Mouse (Mus musculus) forebrain, embryonic 10.5 days (tissue): Measurements from ENCODE around the gene Prss53. TPM values are rescaled to one million over a fixed set of nuclear protein-coding genes. Genes with fewer than 3 reads are reported as not detected.

ENCODE experiments used
- DNase-seq: peaks from one replicate; pipeline ENCODE4 v3.0.0-alpha.2; 2017; ENCODE audit warnings: low spot score; ENCODE audit errors: extremely low spot score
- H3K27ac ChIP-seq: fragments of 300-500 bp; sonication (generic); 2 replicates; pipeline ENCODE4 v1.5.1; 2016; ENCODE audit warnings: mild to moderate bottlenecking
- H3K27me3 ChIP-seq: fragments of 300-500 bp; sonication (generic); 2 replicates; pipeline ENCODE4 v1.6.1; 2016; ENCODE audit warnings: mild to moderate bottlenecking; ENCODE audit not compliant: poor library complexity, severe bottlenecking
- H3K36me3 ChIP-seq: fragments of 300-500 bp; sonication (generic); replicated peaks from 2 replicates; pipeline ENCODE4 v1.6.1; 2016; ENCODE audit warnings: mild to moderate bottlenecking, moderate library complexity
- H3K4me1 ChIP-seq: fragments of 300-500 bp; sonication (generic); 2 replicates; pipeline ENCODE4 v1.6.1; 2016
- H3K4me3 ChIP-seq: fragments of 300-500 bp; sonication (generic); 2 replicates; pipeline ENCODE4 v1.5.1; 2016; ENCODE audit warnings: mild to moderate bottlenecking, moderate library complexity
- H3K9me3 ChIP-seq: fragments of 300-500 bp; sonication (generic); 2 replicates; pipeline ENCODE4 v1.6.1; 2016; ENCODE audit warnings: mild to moderate bottlenecking, moderate library complexity
- WGBS: fragments of 180-500 bp; shearing (Covaris S2); methylation state at CpG from one replicate; pipeline ENCODE4 v1.1.7; 2016; 5-methylcytosine and 5-hydroxymethylcytosine counted together
- polyA plus RNA-seq: library from polyadenylated mRNA; unstranded; fragments of >200 nt; fragmentation: Nextera tagmentation; extraction: Ambion mirVana; gene quantifications from 2 replicates; pipeline ENCODE4 v1.2.1, GENCODE M21; 2016

Gene Prss53
- polyA plus RNA-seq, 1 experiment from 2014 or later = 0.32 TPM

DNA sequence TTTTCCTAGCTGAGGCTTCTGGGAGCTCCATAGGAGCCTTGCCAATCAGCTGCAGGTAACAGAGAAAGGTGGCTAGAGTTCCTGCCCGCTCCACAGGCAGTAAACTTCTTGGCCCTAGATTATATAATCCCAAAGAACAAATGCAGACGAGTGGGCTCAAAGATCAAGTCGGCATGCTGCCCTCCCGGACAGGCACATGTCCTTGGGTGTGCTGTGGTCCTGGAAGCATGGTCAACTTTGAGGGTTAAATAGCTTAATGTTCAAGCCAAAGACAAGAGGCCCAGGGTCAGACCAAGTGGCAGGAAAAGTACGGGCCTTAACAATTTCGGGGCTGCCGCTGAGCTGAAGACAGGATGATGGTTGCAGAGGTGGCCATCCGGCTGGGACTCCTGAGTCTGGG lies 35.3 kb upstream of the Prss53 start:
- peak overlapping the region; percentile 15; the same call in 1 of the 2 replicates for H3K27ac ChIP-seq
- WGBS = 90% methylated on average over 8 of the region's 8 CpGs

DNA sequence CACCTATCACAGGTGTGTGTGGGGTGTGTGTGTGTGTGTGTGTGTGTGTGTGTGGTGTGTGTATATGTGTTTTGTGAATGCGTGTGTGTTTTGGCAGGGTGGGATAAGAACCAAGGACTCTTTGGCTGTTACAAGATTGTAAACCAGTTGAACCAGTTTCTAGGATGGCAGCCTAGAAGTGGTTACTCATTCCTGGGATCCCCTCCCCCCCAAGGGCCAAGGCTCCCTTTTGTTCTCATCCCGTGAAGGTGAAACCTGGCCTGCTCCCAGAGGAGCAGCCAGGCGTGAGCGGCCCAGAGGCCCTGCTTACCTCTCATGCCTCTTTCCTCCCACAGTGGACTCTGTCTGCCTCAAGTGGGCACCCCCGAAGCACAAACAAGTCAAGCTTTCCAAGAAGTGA lies 34.5 kb upstream of the Prss53 start:
- H3K27ac ChIP-seq = 0 out of 2 replicates have a peak overlapping the region, but pooled peaks have one; percentile 15
- no peak overlapping the region for H3K4me3 ChIP-seq
- H3K27me3 ChIP-seq = peaks cover 26% of the 10 kb centered on the region
- no peak for DNase-seq
- 53% methylated on average over 5 of the region's 5 CpGs for WGBS
- H3K36me3 ChIP-seq = peaks cover 74% of the 10 kb centered on the region
- peaks cover 21% of the 10 kb centered on the region for H3K4me1 ChIP-seq
- H3K9me3 ChIP-seq = no peaks in the 10 kb centered on the region

More for the DNA sequence above, 35.3 kb upstream of the Prss53 start:
- Histone ChIP-seq H3K4me3 (no peak overlapping the region), H3K36me3 (peaks cover 66% of the 10 kb centered on the region), H3K9me3 (no peaks in the 10 kb centered on the region), H3K27me3 (peaks cover 32% of the 10 kb centered on the region), H3K4me1 (peaks cover 23% of the 10 kb centered on the region)
- no peak for DNase-seq

- H3K9me3 ChIP-seq = no peaks in the 10 kb centered on the region
- H3K27ac ChIP-seq = no peak overlapping the region
- peaks cover 85% of the 10 kb centered on the region for H3K36me3 ChIP-seq
- peaks cover 6% of the 10 kb centered on the region; the same call in 1 of the 2 replicates for H3K4me1 ChIP-seq
- DNase-seq = no peak
- WGBS = 87% methylated on average over 5 of the region's 5 CpGs
- H3K27me3 ChIP-seq = peaks cover 10% of the 10 kb centered on the region
- H3K4me3 ChIP-seq = no peak overlapping the region
Observed at GRCm38 (mm10) chr7:127923714-127924113, 32.9 kb upstream of the Prss53 start.

DNA sequence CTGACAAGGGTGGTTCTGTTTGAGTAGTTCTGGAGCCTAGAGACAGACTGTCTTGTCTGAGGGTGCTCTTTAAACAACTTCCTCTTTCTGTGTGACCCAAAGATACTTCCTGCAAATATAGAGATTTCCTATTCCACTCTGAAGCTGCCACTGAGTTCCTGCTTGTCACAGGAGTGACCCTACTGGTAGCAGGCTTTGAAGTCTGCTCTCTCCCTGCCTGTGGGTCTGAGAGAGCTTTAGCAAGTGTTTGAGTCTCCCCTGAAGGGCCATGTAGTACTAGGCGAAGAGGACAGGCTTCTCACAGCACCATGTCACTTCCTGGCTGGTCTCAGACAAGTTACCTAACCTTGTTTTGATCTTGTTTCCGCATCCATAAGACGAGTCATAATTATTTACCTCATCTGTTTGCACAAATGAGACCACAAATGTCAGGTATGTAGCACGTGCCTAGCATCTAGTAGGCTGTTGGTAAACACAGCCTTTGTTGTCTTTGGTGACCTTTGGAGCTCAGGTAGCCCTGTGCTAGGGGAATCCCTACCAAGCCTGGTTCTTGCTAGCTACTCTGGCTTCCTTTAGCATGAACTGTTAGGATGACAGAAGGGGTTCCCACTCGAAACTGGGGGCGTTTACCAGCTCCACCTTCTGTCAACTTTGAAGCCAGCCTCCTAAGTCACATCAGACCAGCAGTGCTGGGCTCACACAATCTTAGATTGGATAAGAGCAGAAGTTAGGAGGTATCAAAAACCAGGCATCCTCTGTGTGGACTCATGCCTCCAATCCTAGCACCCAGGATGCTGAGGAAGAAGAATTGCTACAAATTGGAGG lies 31.9 kb upstream of the Prss53 start:
- Histone ChIP-seq H3K36me3 (peaks cover 90% of the 10 kb centered on the region), H3K27me3 (peaks cover under 1% of the 10 kb centered on the region; the same call in 1 of the 2 replicates)
- DNase-seq = no peak

GRCm38 (mm10) chr7:127921516-127921915 lies 30.7 kb upstream of the Prss53 start:
- DNase-seq = no peak
- Histone ChIP-seq H3K4me3 (no peak overlapping the region), H3K27ac (no peak overlapping the region), H3K4me1 (no peaks in the 10 kb centered on the region; the same call in 1 of the 2 replicates), H3K36me3 (peaks cover 93% of the 10 kb centered on the region), H3K9me3 (no peaks in the 10 kb centered on the region), H3K27me3 (no peaks in the 10 kb centered on the region)
- WGBS = 68% methylated on average over 8 of the region's 8 CpGs

More for the DNA sequence above, 31.9 kb upstream of the Prss53 start:
- no peaks in the 10 kb centered on the region for H3K9me3 ChIP-seq
- 88% methylated on average over 6 of the region's 6 CpGs for WGBS
- no peak overlapping the region for H3K4me3 ChIP-seq
- peaks cover under 1% of the 10 kb centered on the region; the same call in 1 of the 2 replicates for H3K4me1 ChIP-seq
- no peak overlapping the region for H3K27ac ChIP-seq

- Histone ChIP-seq H3K9me3 (no peaks in the 10 kb centered on the region), H3K4me1 (no peaks in the 10 kb centered on the region), H3K27ac (no peak overlapping the region), H3K36me3 (peaks cover 92% of the 10 kb centered on the region), H3K4me3 (no peak overlapping the region), H3K27me3 (no peaks in the 10 kb centered on the region)
- 83% methylated on average over 7 of the region's 7 CpGs for WGBS
- no peak for DNase-seq
Observed at GRCm38 (mm10) chr7:127919290-127919689, 28.5 kb upstream of the Prss53 start.

DNA sequence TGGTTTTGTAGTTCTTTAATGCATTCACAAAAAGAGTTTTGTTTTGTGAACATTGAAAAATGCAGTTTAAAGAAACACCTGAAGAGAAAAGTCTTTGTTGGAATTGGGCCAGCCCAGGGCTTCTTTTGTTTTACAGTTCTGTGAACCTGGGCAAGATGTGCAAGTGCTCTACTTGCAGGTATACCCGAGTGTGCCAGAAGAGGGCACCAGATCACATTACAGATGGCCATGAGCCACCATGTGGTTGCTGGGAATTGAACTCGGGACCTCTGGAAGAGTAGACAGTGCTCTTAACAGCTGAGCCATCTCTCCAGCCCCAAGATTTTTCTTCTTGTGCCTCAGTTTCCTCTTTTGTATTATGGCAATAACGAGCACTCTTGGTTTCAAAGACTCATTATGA lies 27.4 kb upstream of the Prss53 start:
- no peak overlapping the region for H3K27ac ChIP-seq
- peaks cover 83% of the 10 kb centered on the region for H3K36me3 ChIP-seq
- H3K27me3 ChIP-seq = no peaks in the 10 kb centered on the region
- 60% methylated on average over 3 of the region's 3 CpGs for WGBS
- no peaks in the 10 kb centered on the region for H3K9me3 ChIP-seq
- peaks cover 3% of the 10 kb centered on the region for H3K4me1 ChIP-seq
- H3K4me3 ChIP-seq = no peak overlapping the region
- DNase-seq = peak; percentile 39

DNA sequence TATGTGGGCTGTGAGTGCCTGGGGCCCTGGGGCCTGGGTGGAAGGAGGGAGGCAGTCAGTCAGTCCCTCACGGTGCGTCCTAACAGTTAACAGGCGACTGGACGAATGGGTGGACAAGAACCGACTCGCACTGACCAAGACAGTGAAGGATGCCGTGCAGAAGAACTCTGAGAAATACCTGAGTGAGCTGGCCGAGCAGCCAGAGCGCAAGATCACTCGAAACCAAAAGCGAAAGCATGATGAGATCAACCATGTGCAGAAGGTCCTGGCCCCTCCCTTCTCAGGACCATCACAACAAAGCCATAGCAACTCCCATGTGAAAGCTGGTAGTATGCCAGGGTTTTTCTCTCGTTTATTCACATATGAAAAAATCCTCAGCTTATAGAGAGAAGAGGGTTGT lies 24.5 kb upstream of the Prss53 start:
- 91% methylated on average over 12 of the region's 12 CpGs for WGBS

DNA sequence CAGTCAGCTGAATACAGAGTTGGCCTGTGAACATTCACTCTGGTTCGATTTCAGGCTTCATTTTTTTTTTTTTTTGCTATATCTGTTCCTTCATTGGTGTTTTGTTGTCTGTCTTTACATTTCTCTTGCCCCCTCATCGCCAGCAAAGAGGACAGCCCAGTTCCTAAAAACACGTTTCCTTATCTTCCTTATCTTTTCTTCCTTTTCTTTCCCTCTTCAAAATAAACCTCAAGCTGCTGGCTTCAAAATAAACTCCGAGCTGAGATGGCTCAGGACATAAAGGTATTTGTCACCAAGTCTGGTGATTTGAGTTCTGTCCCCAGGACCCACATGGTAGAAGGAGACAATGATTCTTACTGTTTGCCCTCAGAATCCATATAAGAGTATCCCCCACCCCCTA lies 22.2 kb upstream of the Prss53 start:
- WGBS = 36% methylated on average over 4 of the region's 4 CpGs
- Histone ChIP-seq H3K4me1 (peaks cover 17% of the 10 kb centered on the region), H3K36me3 (peaks cover 57% of the 10 kb centered on the region), H3K9me3 (no peaks in the 10 kb centered on the region), H3K27ac (peak overlapping the region; percentile 90), H3K27me3 (no peaks in the 10 kb centered on the region), H3K4me3 (peak overlapping the region; percentile 98)
- DNase-seq = no peak

More for the DNA sequence above, 24.5 kb upstream of the Prss53 start:
- H3K36me3 ChIP-seq = peaks cover 55% of the 10 kb centered on the region
- H3K9me3 ChIP-seq = no peaks in the 10 kb centered on the region
- peaks cover 17% of the 10 kb centered on the region for H3K4me1 ChIP-seq
- H3K27ac ChIP-seq = no peak overlapping the region
- DNase-seq = no peak
- no peaks in the 10 kb centered on the region for H3K27me3 ChIP-seq
- H3K4me3 ChIP-seq = no peak overlapping the region

DNA sequence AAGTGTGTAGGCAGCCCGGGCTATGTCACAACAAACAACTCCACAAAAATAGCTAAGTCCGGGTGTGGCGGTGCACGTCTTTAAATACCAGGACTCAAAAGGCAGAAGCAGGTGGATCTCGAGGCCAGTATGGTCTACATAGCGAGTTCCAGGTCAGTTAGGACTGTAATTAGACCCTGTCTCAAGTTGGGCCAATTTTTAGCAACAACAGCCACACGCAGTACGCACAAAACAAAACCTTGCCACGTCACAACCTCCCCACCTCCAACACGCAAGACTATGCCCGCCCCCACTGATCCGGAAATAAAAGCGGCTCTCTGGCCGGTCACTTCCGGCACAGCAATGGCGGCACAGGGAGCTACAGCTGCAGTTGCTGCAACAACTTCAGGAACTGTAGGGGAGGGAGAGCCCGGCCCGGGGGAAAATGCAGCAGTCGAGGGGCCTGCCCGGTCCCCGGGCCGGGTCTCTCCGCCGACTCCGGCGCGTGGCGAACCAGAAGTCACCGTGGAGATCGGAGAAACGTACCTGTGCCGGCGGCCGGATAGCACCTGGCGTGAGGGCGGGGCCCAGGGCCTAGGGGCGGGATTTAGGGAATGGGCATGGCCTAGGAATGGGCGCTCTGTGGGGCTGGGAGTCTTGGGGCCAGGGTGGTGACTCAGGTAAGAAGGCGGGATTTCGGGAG lies 21.6 kb upstream of the Prss53 start, which contains the start of gene Kat8:
Gene Kat8, plus strand, starts transcription at position 327 of the 682 bp plus-strand sequence.
- Histone ChIP-seq H3K36me3 (peaks cover 59% of the 10 kb centered on the region), H3K9me3 (no peaks in the 10 kb centered on the region), H3K27me3 (no peaks in the 10 kb centered on the region), H3K4me1 (peaks cover 17% of the 10 kb centered on the region), H3K27ac (peak within 1 kb of the TSS; percentile 90), H3K4me3 (peak within 1 kb of the TSS; percentile 98)
- peak; percentile 94 for DNase-seq
- whole genome bisulfite sequencing = 2% methylated on average over 40 of the region's 40 CpGs

GRCm38 (mm10) chr7:127908656-127909055 lies 17.9 kb upstream of the Prss53 start:
- Histone ChIP-seq H3K4me1 (peaks cover 33% of the 10 kb centered on the region), H3K36me3 (peaks cover 54% of the 10 kb centered on the region), H3K27ac (no peak overlapping the region), H3K27me3 (no peaks in the 10 kb centered on the region), H3K4me3 (no peak overlapping the region), H3K9me3 (no peaks in the 10 kb centered on the region)
- 93% methylated on average over 4 of the region's 4 CpGs for WGBS
- DNase-seq = no peak

- WGBS = 93% methylated on average over 12 of the region's 12 CpGs
- H3K36me3 ChIP-seq = peaks cover 54% of the 10 kb centered on the region
Observed at GRCm38 (mm10) chr7:127907939-127908338, 17.2 kb upstream of the Prss53 start.

More at GRCm38 (mm10) chr7:127907939-127908338, 17.2 kb upstream of the Prss53 start:
- no peak overlapping the region for H3K27ac ChIP-seq
- no peak for DNase-seq
- H3K27me3 ChIP-seq = no peaks in the 10 kb centered on the region
- H3K9me3 ChIP-seq = no peaks in the 10 kb centered on the region
- H3K4me3 ChIP-seq = no peak overlapping the region
- peaks cover 27% of the 10 kb centered on the region for H3K4me1 ChIP-seq
